Comparison of ENCODE assay signal across 8 mouse cellular contexts in the genomic region with DNA sequence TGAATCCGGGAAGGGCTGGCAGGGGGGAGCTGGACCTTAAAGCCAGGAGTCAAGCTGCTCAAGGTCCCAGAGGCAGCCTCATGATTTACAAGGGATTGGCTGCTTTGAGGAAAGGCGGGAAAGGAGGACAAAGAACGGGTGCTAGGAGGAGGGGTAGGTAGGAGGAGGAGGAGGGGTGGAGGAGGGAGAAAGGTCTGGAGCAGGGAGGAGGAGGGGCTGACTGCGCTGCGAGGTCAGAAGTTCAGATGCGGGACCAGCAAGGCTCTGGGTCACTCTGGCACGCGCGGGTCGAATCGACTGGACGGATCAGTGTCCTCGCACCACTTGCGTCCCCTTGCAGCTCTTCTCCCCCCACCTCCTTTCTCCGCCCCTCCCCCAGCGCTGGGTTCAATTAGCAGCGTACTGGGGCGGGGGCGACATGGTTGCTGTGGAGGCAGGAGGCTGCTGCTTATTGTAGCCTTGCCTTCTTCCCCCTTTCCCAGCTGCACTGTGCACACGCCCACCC. TPM values are rescaled to one million over a fixed set of nuclear protein-coding genes. Genes with fewer than 3 reads are reported as not detected.
DNase-seq lines count a peak whose midpoint lies in the region; ATAC-seq and TF ChIP-seq lines count a peak whose summit lies in the region.

No protein-coding gene starts in this region.

- no peaks in the 10 kb centered on the region for H3K9me3 ChIP-seq in heart, embryonic 15.5 days (replicated peaks)
- no peaks in the 10 kb centered on the region for H3K9me3 ChIP-seq in forebrain, embryonic 11.5 days (ENCODE audit: control insufficient read depth, low read length)
- no peaks in the 10 kb centered on the region for H3K9me3 ChIP-seq in kidney, postnatal 0 days (replicated peaks; ENCODE audit: low read length)
- H3K9me3 ChIP-seq in midbrain, postnatal 0 days (ENCODE audit: low read length): no peaks in the 10 kb centered on the region

- no peak for TF ChIP-seq CTCF in kidney, postnatal 0 days (IDR thresholded peaks at IDR 0.05; ENCODE audit: low read depth)
- no peak for TF ChIP-seq CTCF in midbrain, postnatal 0 days (IDR thresholded peaks at IDR 0.05)

- H3K27ac ChIP-seq in heart, embryonic 15.5 days: peak overlapping the region; percentile 20; the same call in 1 of the 2 replicates
- H3K27ac ChIP-seq in forebrain, embryonic 11.5 days (ENCODE audit: low read depth, low read length): peak overlapping the region; percentile 86
- H3K27ac ChIP-seq in kidney, postnatal 0 days: peak overlapping the region; percentile 54
- no peak overlapping the region for H3K27ac ChIP-seq in midbrain, postnatal 0 days (ENCODE audit: low read depth, low read length)

- peak overlapping the region; percentile 58 for H3K9ac ChIP-seq in heart, embryonic 15.5 days
- peak overlapping the region; percentile 76 for H3K9ac ChIP-seq in forebrain, embryonic 11.5 days (ENCODE audit: low read length)
- H3K9ac ChIP-seq in kidney, postnatal 0 days (ENCODE audit: low read depth, low read length): peak overlapping the region; percentile 48
- peak overlapping the region; percentile 36; the same call in 1 of the 2 replicates for H3K9ac ChIP-seq in midbrain, postnatal 0 days (replicated peaks; ENCODE audit: low read length, poor library complexity, severe bottlenecking)

- 4% methylated on average over 19 of the region's 20 CpGs for WGBS in heart, embryonic 15.5 days
- under 1% methylated on average over 20 of the region's 20 CpGs for WGBS in forebrain, embryonic 11.5 days
- WGBS in kidney, postnatal 0 days: 2% methylated on average over 20 of the region's 20 CpGs
- 1% methylated on average over 19 of the region's 20 CpGs for WGBS in midbrain, postnatal 0 days

- no peak for DNase-seq in heart, adult 11 months
- peak; percentile 89 for DNase-seq in forebrain, embryonic 11.5 days (ENCODE audit: low spot score)
- DNase-seq in kidney, postnatal 0 days (ENCODE audit: low spot score): peak; percentile 76
- DNase-seq in midbrain, postnatal 0 days (ENCODE audit: low spot score): no peak
- DNase-seq in left cerebral cortex, adult 8-10 months (ENCODE audit: low spot score in 2 of 2): no peak
- no peak for DNase-seq in lung, postnatal 14 days
- no peak for DNase-seq in lung, postnatal 25 days (ENCODE audit: low spot score)

- ATAC-seq in heart, embryonic 15.5 days (replicated peaks; ENCODE audit: insufficient number of reproducible peaks, insufficient read depth, low FRiP score, low read depth): 0 out of 2 replicates have a peak, but pooled peaks have one; percentile 16
- ATAC-seq in forebrain, embryonic 11.5 days (replicated peaks; ENCODE audit: low FRiP score): peak; percentile 75
- ATAC-seq in kidney, postnatal 0 days (replicated peaks; ENCODE audit: low FRiP score, low read depth): peak; percentile 44
- ATAC-seq in midbrain, postnatal 0 days (ENCODE audit: low FRiP score): peak; percentile 22; the same call in 1 of the 2 replicates

- peak overlapping the region; percentile 39 for H3K4me3 ChIP-seq in heart, embryonic 15.5 days
- peak overlapping the region; percentile 21 for H3K4me3 ChIP-seq in forebrain, embryonic 11.5 days (ENCODE audit: low read depth, low read length)
- H3K4me3 ChIP-seq in kidney, postnatal 0 days (replicated peaks; ENCODE audit: low read depth, low read length): no peak overlapping the region
- peak overlapping the region; percentile 20; the same call in 1 of the 2 replicates for H3K4me3 ChIP-seq in midbrain, postnatal 0 days (ENCODE audit: low read depth, low read length)

- peaks cover 53% of the 10 kb centered on the region for H3K4me1 ChIP-seq in heart, embryonic 15.5 days (replicated peaks)
- H3K4me1 ChIP-seq in forebrain, embryonic 11.5 days (replicated peaks; ENCODE audit: control insufficient read depth, insufficient read depth, low read length): peaks cover 25% of the 10 kb centered on the region
- H3K4me1 ChIP-seq in kidney, postnatal 0 days (replicated peaks; ENCODE audit: insufficient read depth, low read length): peaks cover 22% of the 10 kb centered on the region
- H3K4me1 ChIP-seq in midbrain, postnatal 0 days (ENCODE audit: insufficient read depth, low read length): peaks cover 10% of the 10 kb centered on the region; the same call in 1 of the 2 replicates

- H3K4me2 ChIP-seq in heart, embryonic 15.5 days: peak overlapping the region; percentile 71
- peak overlapping the region; percentile 46; the same call in 1 of the 2 replicates for H3K4me2 ChIP-seq in forebrain, embryonic 11.5 days (ENCODE audit: low read depth, low read length, severe bottlenecking)
- H3K4me2 ChIP-seq in kidney, postnatal 0 days (ENCODE audit: low read length): peak overlapping the region; percentile 48
- peak overlapping the region; percentile 64 for H3K4me2 ChIP-seq in midbrain, postnatal 0 days (ENCODE audit: low read depth, low read length, poor library complexity, severe bottlenecking)

- no peaks in the 10 kb centered on the region for H3K27me3 ChIP-seq in heart, embryonic 15.5 days
- no peaks in the 10 kb centered on the region for H3K27me3 ChIP-seq in forebrain, embryonic 11.5 days (ENCODE audit: control insufficient read depth, insufficient read depth, low read length)
- H3K27me3 ChIP-seq in kidney, postnatal 0 days (ENCODE audit: insufficient read depth, low read length): no peaks in the 10 kb centered on the region
- H3K27me3 ChIP-seq in midbrain, postnatal 0 days (ENCODE audit: insufficient read depth, low read length): no peaks in the 10 kb centered on the region

- H3K36me3 ChIP-seq in heart, embryonic 15.5 days: no peaks in the 10 kb centered on the region
- no peaks in the 10 kb centered on the region for H3K36me3 ChIP-seq in forebrain, embryonic 11.5 days (ENCODE audit: control insufficient read depth, insufficient read depth, low read length)
- H3K36me3 ChIP-seq in kidney, postnatal 0 days (ENCODE audit: insufficient read depth, low read length): no peaks in the 10 kb centered on the region
- no peaks in the 10 kb centered on the region for H3K36me3 ChIP-seq in midbrain, postnatal 0 days (ENCODE audit: insufficient read depth, low read length)

RNA-seq across cellular contexts. Expression of a gene that starts 7.0 kb away (rescaled TPM):
- 79.8 and 89.0 TPM in 2 replicates for polyA plus RNA-seq in heart, embryonic 15.5 days (2015; fragmentation: Nextera tagmentation; extraction: Ambion mirVana)
- polyA plus RNA-seq in forebrain, embryonic 11.5 days (2014; fragmentation: Nextera tagmentation; extraction: Ambion mirVana): 128 and 157 TPM in 2 replicates
- 72.4 and 98.1 TPM in 2 replicates for polyA plus RNA-seq in kidney, postnatal 0 days (2015; fragmentation: Nextera tagmentation; extraction: Ambion mirVana)
- total RNA-seq in midbrain, postnatal 0 days (2014; rRNA removed): 470 and 553 TPM in 2 replicates
- 91.0 and 99.3 TPM in 2 replicates for polyA plus RNA-seq in midbrain, postnatal 0 days (2015; fragmentation: Nextera tagmentation; extraction: Ambion mirVana)
- 100 to 1,000 TPM; 206 to 222 (median 214) TPM for total RNA-seq in left cerebral cortex, adult 8-10 months (2022)

RNA-seq across cellular contexts. Expression of a gene that starts 11.5 kb away (rescaled TPM):
- 0.04 TPM in 2 replicates for polyA plus RNA-seq in heart, embryonic 15.5 days (2015; fragmentation: Nextera tagmentation; extraction: Ambion mirVana)
- polyA plus RNA-seq in forebrain, embryonic 11.5 days (2014; fragmentation: Nextera tagmentation; extraction: Ambion mirVana): not detected in 2 replicates
- polyA plus RNA-seq in kidney, postnatal 0 days (2015; fragmentation: Nextera tagmentation; extraction: Ambion mirVana): 0.03 and 0.05 TPM in 2 replicates
- total RNA-seq in midbrain, postnatal 0 days (2014; rRNA removed): 0.22 TPM in 1 of 2 replicates, not detected in the other
- 0.06 and 0.07 TPM in 2 replicates for polyA plus RNA-seq in midbrain, postnatal 0 days (2015; fragmentation: Nextera tagmentation; extraction: Ambion mirVana)
- under 1 TPM in 1 of 4 experiments, not detected in 3; 0.07 TPM for total RNA-seq in left cerebral cortex, adult 8-10 months (2022)

RNA-seq across cellular contexts. Expression of a gene that starts 18.7 kb away (rescaled TPM):
- 256 and 281 TPM in 2 replicates for polyA plus RNA-seq in heart, embryonic 15.5 days (2015; fragmentation: Nextera tagmentation; extraction: Ambion mirVana)
- polyA plus RNA-seq in forebrain, embryonic 11.5 days (2014; fragmentation: Nextera tagmentation; extraction: Ambion mirVana): 318 and 346 TPM in 2 replicates
- 243 and 281 TPM in 2 replicates for polyA plus RNA-seq in kidney, postnatal 0 days (2015; fragmentation: Nextera tagmentation; extraction: Ambion mirVana)
- total RNA-seq in midbrain, postnatal 0 days (2014; rRNA removed): 140 and 312 TPM in 2 replicates
- 157 and 169 TPM in 2 replicates for polyA plus RNA-seq in midbrain, postnatal 0 days (2015; fragmentation: Nextera tagmentation; extraction: Ambion mirVana)
- 10 to 100 TPM; 61.5 to 65.0 (median 63.0) TPM for total RNA-seq in left cerebral cortex, adult 8-10 months (2022)

RNA-seq across cellular contexts. Expression of a gene that starts 26.6 kb away (rescaled TPM):
- not detected in 2 replicates for polyA plus RNA-seq in heart, embryonic 15.5 days (2015; fragmentation: Nextera tagmentation; extraction: Ambion mirVana)
- not detected in 2 replicates for polyA plus RNA-seq in forebrain, embryonic 11.5 days (2014; fragmentation: Nextera tagmentation; extraction: Ambion mirVana)
- 0.70 and 0.74 TPM in 2 replicates for polyA plus RNA-seq in kidney, postnatal 0 days (2015; fragmentation: Nextera tagmentation; extraction: Ambion mirVana)
- total RNA-seq in midbrain, postnatal 0 days (2014; rRNA removed): not detected in 2 replicates
- polyA plus RNA-seq in midbrain, postnatal 0 days (2015; fragmentation: Nextera tagmentation; extraction: Ambion mirVana): not detected in 2 replicates
- not detected for total RNA-seq in left cerebral cortex, adult 8-10 months (2022)

RNA-seq across cellular contexts. Expression of a gene that starts 31.6 kb away (rescaled TPM):
- polyA plus RNA-seq in heart, embryonic 15.5 days (2015; fragmentation: Nextera tagmentation; extraction: Ambion mirVana): 32.2 and 36.3 TPM in 2 replicates
- 70.9 and 73.8 TPM in 2 replicates for polyA plus RNA-seq in forebrain, embryonic 11.5 days (2014; fragmentation: Nextera tagmentation; extraction: Ambion mirVana)
- polyA plus RNA-seq in kidney, postnatal 0 days (2015; fragmentation: Nextera tagmentation; extraction: Ambion mirVana): 84.2 and 87.5 TPM in 2 replicates
- 40.2 and 60.6 TPM in 2 replicates for total RNA-seq in midbrain, postnatal 0 days (2014; rRNA removed)
- 37.6 and 50.6 TPM in 2 replicates for polyA plus RNA-seq in midbrain, postnatal 0 days (2015; fragmentation: Nextera tagmentation; extraction: Ambion mirVana)
- 10 to 100 TPM; 11.2 to 17.0 (median 13.4) TPM for total RNA-seq in left cerebral cortex, adult 8-10 months (2022)

Comparison
In these comparisons a context has a peak if more than half of its experiments do, and no peak if none do; other contexts are left out.
1. ATAC-seq: peak in every context shown above with its lines; median percentile 75 in forebrain, embryonic 11.5 days; 44 in kidney, postnatal 0 days; 22 in midbrain, postnatal 0 days; 16 in heart, embryonic 15.5 days.
2. DNase-seq: peak in forebrain, embryonic 11.5 days (single experiment) and kidney, postnatal 0 days (single experiment); none in heart, adult 11 months (single experiment), midbrain, postnatal 0 days (single experiment), left cerebral cortex, adult 8-10 months (0 of 2), lung, postnatal 14 days (single experiment) and lung, postnatal 25 days (single experiment).
3. Peak in every context shown above with its lines, with median percentiles within 50 percentile points of each other: H3K4me2 ChIP-seq and H3K9ac ChIP-seq.